Mouse (Mus musculus) effector memory CD4-positive, alpha-beta T cell, adult 7 months (primary cell): Measurements from ENCODE around the gene Gm10681. TPM values are rescaled to one million over a fixed set of nuclear protein-coding genes. Genes with fewer than 3 reads are reported as not detected.

ENCODE experiments used
- polyA plus RNA-seq: library from polyadenylated mRNA; unstranded; fragments of 100-300 nt; shearing (Covaris generic); gene quantifications from one replicate; pipeline ENCODE4 v1.2.1, GENCODE M21; 2017

Gene Gm10681
- polyA plus RNA-seq = not detected

GRCm38 (mm10) chr3:98588707-98589106 is at the start of gene Gm10681:
TSS of gene Gm10681 (minus strand) at chr3:98588807.

GRCm38 (mm10) chr3:98630152-98630551 is 41.5 kb upstream of the Gm10681 start, which contains the start of gene Hsd3b5:
TSS of gene Hsd3b5 (minus strand) at chr3:98630252.

GRCm38 (mm10) chr3:98510414-98510813 is 78.2 kb downstream of the Gm10681 start, which contains the start of gene Hsd3b4:
TSS of gene Hsd3b4 (minus strand) at chr3:98510514.

Other genes starting within 250 kb of the Gm10681 start
- gene Phgdh, start 248.8 kb downstream of the Gm10681 start, polyA plus RNA-seq = 66.0 TPM
- not detected for gene Zfp697, start 206.3 kb downstream of the Gm10681 start, polyA plus RNA-seq
- gene Gm4450, start 131.7 kb downstream of the Gm10681 start, polyA plus RNA-seq = 0.50 TPM
- not detected for gene Hsd3b4, start 78.3 kb downstream of the Gm10681 start, polyA plus RNA-seq
- not detected for gene Hsd3b5, start 41.4 kb upstream of the Gm10681 start, polyA plus RNA-seq
- gene Hsd3b2, start 135.7 kb upstream of the Gm10681 start, polyA plus RNA-seq = not detected
- 0.13 TPM for gene Hsd3b3, start 174.3 kb upstream of the Gm10681 start, polyA plus RNA-seq
- gene Hsd3b6, start 225.6 kb upstream of the Gm10681 start, polyA plus RNA-seq = not detected